Mouse (Mus musculus) megakaryocyte progenitor cell, adult 5-6 weeks (primary cell): ENCODE results near the gene Lmx1b. TPM values are rescaled to one million over a fixed set of nuclear protein-coding genes. Genes with fewer than 3 reads are reported as not detected.
A peak's percentile ranks its signal among the peaks of the same experiment; 100 is the strongest.

Source experiments
- ATAC-seq: replicated peaks from 2 replicates; pipeline ENCODE4 v1.8.0; 2016; ENCODE audit warnings: mild to moderate bottlenecking, moderate TSS enrichment, inconsistent platforms; ENCODE audit not compliant: poor library complexity
- total RNA-seq, 2 experiments: library from RNA; stranded (forward) in 1 of 2; stranded (reverse) in 1 of 2; fragments of 157-497, 149-512 nt in 1 of 2; fragments of 200-1000 nt in 1 of 2; gene quantifications; 2 replicates each; pipeline versions ENCODE4 v1.2.3 to v1.2.4; 2015 to 2017

Gene Lmx1b
- total RNA-seq, 2 experiments from 2014 or later = not detected

DNA sequence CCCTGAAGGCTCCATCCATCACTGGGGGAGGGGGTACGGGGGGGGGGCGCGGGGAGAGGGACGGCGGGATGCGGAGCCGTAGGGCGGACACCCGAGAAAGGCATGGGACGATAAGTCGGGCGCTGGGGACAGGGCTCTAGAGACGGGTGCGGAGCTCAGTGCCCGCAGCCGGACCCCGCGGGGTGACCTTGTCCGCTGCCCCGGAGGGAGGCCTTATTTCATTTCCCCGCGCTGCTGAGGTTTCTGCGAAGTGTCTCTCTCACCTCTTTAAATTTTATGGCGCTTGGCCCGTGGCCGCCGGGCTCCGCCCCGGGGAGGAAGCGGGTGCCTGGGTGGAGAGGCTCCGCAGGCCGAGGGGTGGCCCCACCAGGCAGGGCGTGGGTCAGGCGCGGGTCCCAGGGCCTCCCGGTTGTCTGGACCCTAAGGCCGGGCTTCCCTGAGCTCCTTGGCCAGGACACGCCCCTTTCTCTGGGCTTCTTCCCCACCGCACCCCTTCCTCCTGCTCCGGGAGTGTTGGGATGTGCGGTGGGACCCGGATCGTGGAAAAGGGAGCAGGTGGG is 96.0 kb downstream of the Lmx1b start:
- no peak for ATAC-seq

- ATAC-seq = no peak
Measured at GRCm38 (mm10) chr2:33543429-33544202, 96.7 kb downstream of the Lmx1b start.

- peak; percentile 65 for ATAC-seq
Measured at GRCm38 (mm10) chr2:33542696-33543428, 97.4 kb downstream of the Lmx1b start.

- no peak for ATAC-seq
Measured at GRCm38 (mm10) chr2:33525274-33526055, 114.8 kb downstream of the Lmx1b start.

DNA sequence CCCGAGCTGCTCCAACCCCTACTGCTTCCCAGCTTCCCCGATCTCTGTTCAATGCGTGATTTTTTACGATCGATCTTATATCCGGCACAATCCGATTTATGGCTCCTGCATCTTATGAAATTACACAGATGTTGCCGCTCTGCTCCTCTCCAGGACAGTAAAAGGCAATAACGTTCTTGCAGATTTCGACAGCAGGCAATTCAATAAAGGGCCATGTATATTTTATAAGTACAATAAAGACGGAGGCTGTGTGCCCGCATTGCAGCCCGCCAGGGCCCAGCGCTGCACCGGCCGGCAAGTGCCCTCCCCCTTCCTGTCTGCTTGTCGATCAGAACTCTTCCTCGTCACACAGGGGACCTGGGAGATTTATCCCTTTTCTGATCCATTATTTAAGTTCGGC is 124.5 kb downstream of the Lmx1b start:
- ATAC-seq = no peak

DNA sequence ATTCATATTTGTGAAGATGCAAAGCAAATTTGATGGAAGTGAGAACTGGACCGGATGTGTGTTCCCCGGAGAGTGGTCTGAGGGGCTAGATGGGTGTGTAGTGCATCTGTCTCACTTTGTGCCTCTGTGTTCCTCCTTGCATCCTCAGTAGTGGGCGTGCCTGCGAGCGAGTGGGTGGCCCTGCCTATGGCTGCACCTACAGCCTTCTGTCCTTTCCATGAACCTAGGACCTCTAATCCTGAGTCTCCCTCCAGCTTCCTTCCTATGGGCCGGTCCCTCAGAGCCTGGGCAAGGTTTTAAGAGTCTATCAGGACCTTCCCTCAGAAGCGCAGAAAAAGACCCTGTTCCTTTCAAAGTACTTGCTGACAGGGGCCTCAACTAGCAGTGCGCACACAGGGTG is 124.9 kb downstream of the Lmx1b start:
- ATAC-seq = no peak

Other genes starting within 250 kb of the Lmx1b start
- gene Zbtb34, start 209.2 kb downstream of the Lmx1b start, total RNA-seq (2015) = 22.7 and 24.6 TPM in 2 replicates
- 8.4 and 11.4 TPM in 2 replicates for gene Zbtb34, start 209.2 kb downstream of the Lmx1b start, total RNA-seq (2017)
- 8.0 and 8.8 TPM in 2 replicates for gene Zbtb43, start 172.0 kb downstream of the Lmx1b start, total RNA-seq (2015)
- gene Zbtb43, start 172.0 kb downstream of the Lmx1b start, total RNA-seq (2017) = 8.0 and 10.5 TPM in 2 replicates
- gene Mvb12b, start 247.4 kb upstream of the Lmx1b start, total RNA-seq (2015) = 30.0 and 37.1 TPM in 2 replicates
- 12.9 and 14.8 TPM in 2 replicates for gene Mvb12b, start 247.4 kb upstream of the Lmx1b start, total RNA-seq (2017)